Mouse (Mus musculus) lung, embryonic 14.5 days (tissue): ENCODE results near the gene Plce1. TPM values are rescaled to one million over a fixed set of nuclear protein-coding genes. Genes with fewer than 3 reads are reported as not detected.

Experiments used
- ATAC-seq: fragments of 200-750 bp; cut with Nextera tagmentation; 2 replicates; pipeline ENCODE4 v1.8.0; 2017; ENCODE audit warnings: mild to moderate bottlenecking, moderate TSS enrichment, moderate library complexity; ENCODE audit not compliant: insufficient read depth
- DNase-seq: peaks from one replicate; pipeline ENCODE4 v3.0.0-alpha.2; 2015
- H3K27ac ChIP-seq: fragments of 300-500 bp; sonication (generic); 2 replicates; pipeline ENCODE4 v1.5.1; 2014; ENCODE audit warnings: low read depth, mild to moderate bottlenecking, moderate library complexity
- H3K27me3 ChIP-seq: fragments of 300-500 bp; sonication (generic); 2 replicates; pipeline ENCODE4 v1.6.1; 2014; ENCODE audit warnings: low read length, control low read depth; ENCODE audit not compliant: insufficient read depth
- H3K36me3 ChIP-seq: fragments of 300-500 bp; sonication (generic); 2 replicates; pipeline ENCODE4 v1.6.1; 2014; ENCODE audit warnings: control low read depth; ENCODE audit not compliant: insufficient read depth
- H3K4me1 ChIP-seq: fragments of 300-500 bp; sonication (generic); 2 replicates; pipeline ENCODE4 v1.6.1; 2014; ENCODE audit warnings: antibody characterized with exemption, control low read depth; ENCODE audit not compliant: insufficient read depth
- H3K4me2 ChIP-seq: fragments of 300-500 bp; sonication (generic); 2 replicates; pipeline ENCODE4 v1.6.1; 2014; ENCODE audit warnings: mild to moderate bottlenecking
- H3K4me3 ChIP-seq: fragments of 300-500 bp; sonication (generic); 2 replicates; pipeline ENCODE4 v1.5.1; 2014; ENCODE audit warnings: low read depth, low read length
- H3K9ac ChIP-seq: fragments of 300-500 bp; sonication (generic); 2 replicates; pipeline ENCODE4 v1.6.1; 2014
- H3K9me3 ChIP-seq: fragments of 300-500 bp; sonication (generic); 2 replicates; pipeline ENCODE4 v1.6.1; 2016; ENCODE audit warnings: low read depth, low read length, control low read depth
- CTCF ChIP-seq: IDR thresholded peaks from 2 replicates; pipeline ENCODE4 v1.5.1; 2016; ENCODE audit warnings: antibody characterized with exemption, low read depth
- WGBS: fragments of 180-500 bp; shearing (Covaris S2); extraction: QIAGEN DNeasy Blood & Tissue Kit; methylation state at CpG from one replicate; pipeline ENCODE4 v1.1.7; 2014; 5-methylcytosine and 5-hydroxymethylcytosine counted together
- polyA plus RNA-seq: library from polyadenylated mRNA; unstranded; fragments of >200 nt; fragmentation: Nextera tagmentation; extraction: Ambion mirVana; gene quantifications from 2 replicates; pipeline ENCODE4 v1.2.1, GENCODE M21; 2014

Gene Plce1
- polyA plus RNA-seq, 1 experiment from 2014 or later: 4.5 TPM

- WGBS: 34% methylated on average over 11 of the region's 11 CpGs
- H3K27me3 ChIP-seq: no peaks in the 10 kb centered on the region
- H3K36me3 ChIP-seq: no peaks in the 10 kb centered on the region
- ATAC-seq (no peak), DNase-seq (peak; percentile 28)
- H3K4me2 ChIP-seq: no peak overlapping the region
- no peaks in the 10 kb centered on the region for H3K4me1 ChIP-seq
- no peak overlapping the region for H3K4me3 ChIP-seq
- no peak for TF ChIP-seq CTCF
- no peak overlapping the region for H3K27ac ChIP-seq
- H3K9me3 ChIP-seq: no peaks in the 10 kb centered on the region
- no peak overlapping the region for H3K9ac ChIP-seq
These were observed 133.3 kb downstream of the Plce1 start for GRCm38 (mm10) chr19:38614067-38614675.

GRCm38 (mm10) chr19:38615356-38615755, 134.4 kb downstream of the Plce1 start:
- ATAC-seq (no peak; the same call in 1 of the 2 replicates), DNase-seq (peak; percentile 74)
- Histone ChIP-seq H3K4me1 (no peaks in the 10 kb centered on the region), H3K4me2 (no peak overlapping the region), H3K27ac (no peak overlapping the region), H3K9me3 (no peaks in the 10 kb centered on the region), H3K4me3 (no peak overlapping the region), H3K27me3 (no peaks in the 10 kb centered on the region), H3K36me3 (no peaks in the 10 kb centered on the region), H3K9ac (no peak overlapping the region)
- 41% methylated on average over 6 of the region's 6 CpGs for WGBS
- no peak for TF ChIP-seq CTCF

GRCm38 (mm10) chr19:38620134-38620533, 139.2 kb downstream of the Plce1 start:
- ATAC-seq (no peak), DNase-seq (no peak)
- Histone ChIP-seq H3K4me2 (no peak overlapping the region), H3K9ac (no peak overlapping the region), H3K9me3 (no peaks in the 10 kb centered on the region), H3K27me3 (no peaks in the 10 kb centered on the region), H3K4me3 (no peak overlapping the region), H3K36me3 (no peaks in the 10 kb centered on the region), H3K4me1 (no peaks in the 10 kb centered on the region), H3K27ac (no peak overlapping the region)
- TF ChIP-seq CTCF: no peak
- WGBS: 52% methylated on average over 4 of the region's 4 CpGs

GRCm38 (mm10) chr19:38621546-38621945, 140.6 kb downstream of the Plce1 start:
- Histone ChIP-seq H3K36me3 (no peaks in the 10 kb centered on the region), H3K9ac (no peak overlapping the region)

GRCm38 (mm10) chr19:38626246-38627015, 145.5 kb downstream of the Plce1 start:
- Histone ChIP-seq H3K9me3 (no peaks in the 10 kb centered on the region), H3K4me3 (no peak overlapping the region), H3K36me3 (no peaks in the 10 kb centered on the region), H3K27me3 (no peaks in the 10 kb centered on the region), H3K4me1 (peaks cover 5% of the 10 kb centered on the region), H3K9ac (no peak overlapping the region), H3K27ac (no peak overlapping the region), H3K4me2 (no peak overlapping the region)
- DNase-seq (no peak), ATAC-seq (no peak)
- TF ChIP-seq CTCF: no peak
- 64% methylated on average over 9 of the region's 9 CpGs for WGBS

More at GRCm38 (mm10) chr19:38621546-38621945, 140.6 kb downstream of the Plce1 start:
- TF ChIP-seq CTCF: no peak
- peak; percentile 52; the same call in 1 of the 2 replicates for ATAC-seq
- H3K9me3 ChIP-seq: no peaks in the 10 kb centered on the region
- 61% methylated on average over 10 of the region's 10 CpGs for WGBS
- H3K4me3 ChIP-seq: no peak overlapping the region
- H3K27me3 ChIP-seq: no peaks in the 10 kb centered on the region
- H3K4me2 ChIP-seq: no peak overlapping the region
- peaks cover 5% of the 10 kb centered on the region for H3K4me1 ChIP-seq
- DNase-seq: peak; percentile 73
- no peak overlapping the region for H3K27ac ChIP-seq

GRCm38 (mm10) chr19:38627075-38627768, 146.3 kb downstream of the Plce1 start:
- no peak overlapping the region for H3K27ac ChIP-seq
- WGBS: 53% methylated on average over 9 of the region's 9 CpGs
- peaks cover 5% of the 10 kb centered on the region for H3K4me1 ChIP-seq
- no peaks in the 10 kb centered on the region for H3K27me3 ChIP-seq
- TF ChIP-seq CTCF: no peak
- peak; percentile 34 for DNase-seq
- no peak overlapping the region for H3K4me2 ChIP-seq
- H3K4me3 ChIP-seq: no peak overlapping the region
- no peak overlapping the region for H3K9ac ChIP-seq
- H3K9me3 ChIP-seq: no peaks in the 10 kb centered on the region
- ATAC-seq: no peak
- no peaks in the 10 kb centered on the region for H3K36me3 ChIP-seq

- WGBS: 50% methylated on average over 3 of the region's 3 CpGs
- H3K27me3 ChIP-seq: no peaks in the 10 kb centered on the region
- H3K9ac ChIP-seq: no peak overlapping the region
- no peak for TF ChIP-seq CTCF
- ATAC-seq (no peak), DNase-seq (no peak)
- H3K4me2 ChIP-seq: no peak overlapping the region
- H3K4me3 ChIP-seq: no peak overlapping the region
- H3K27ac ChIP-seq: no peak overlapping the region
- H3K9me3 ChIP-seq: no peaks in the 10 kb centered on the region
- H3K4me1 ChIP-seq: no peaks in the 10 kb centered on the region; the same call in 1 of the 2 replicates
- no peaks in the 10 kb centered on the region for H3K36me3 ChIP-seq
These were observed 151.3 kb downstream of the Plce1 start for GRCm38 (mm10) chr19:38632251-38632650.
